In the genomic region with DNA sequence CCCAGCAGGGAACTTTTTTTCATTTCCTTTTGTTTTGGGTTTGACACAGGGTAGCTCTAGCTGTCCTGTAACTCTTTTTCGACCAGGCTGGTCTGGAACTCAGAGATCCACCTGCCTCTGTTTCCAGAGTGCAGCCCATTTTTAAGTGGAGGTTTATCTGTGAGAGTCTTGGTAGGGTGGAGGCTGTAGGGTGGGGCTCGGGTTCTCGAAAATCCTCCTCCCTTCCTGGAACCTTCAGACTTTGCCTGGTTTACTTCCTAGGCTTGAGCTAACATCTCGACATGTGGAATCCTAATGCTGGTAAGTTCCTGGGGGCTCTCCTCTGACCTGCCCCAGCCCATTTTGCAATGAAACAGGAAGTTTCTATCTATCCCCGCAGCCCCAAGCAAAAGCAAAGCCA, we compare ENCODE assay signal across 9 mouse cellular contexts. TPM values are rescaled to one million over a fixed set of nuclear protein-coding genes. Genes with fewer than 3 reads are reported as not detected.
A peak's percentile ranks its signal among the peaks of the same experiment; 100 is the strongest.
DNase-seq lines count a peak whose midpoint lies in the region; ATAC-seq and TF ChIP-seq lines count a peak whose summit lies in the region.
"Had no signal": no experiment of that assay in that cellular context is flagged by ENCODE, and none has a peak within 500 bp of the region (broad histone marks: within the 10 kb centered on the region; RNA-seq: fewer than 3 reads in every experiment).

No protein-coding gene starts in this region.

- no peaks in the 10 kb centered on the region for H3K27me3 ChIP-seq in limb, embryonic 15.5 days
- no peaks in the 10 kb centered on the region for H3K27me3 ChIP-seq in stomach, embryonic 16.5 days (ENCODE audit: control insufficient read depth, insufficient read depth, low read length)

- peaks cover 12% of the 10 kb centered on the region for H3K4me1 ChIP-seq in limb, embryonic 15.5 days
- H3K4me1 ChIP-seq in stomach, embryonic 16.5 days (ENCODE audit: control insufficient read depth, insufficient read depth, low read length): peaks cover 13% of the 10 kb centered on the region

- peak overlapping the region; percentile 55 for H3K4me2 ChIP-seq in limb, embryonic 15.5 days
- H3K4me2 ChIP-seq in stomach, embryonic 16.5 days (ENCODE audit: low read depth, low read length): peak overlapping the region; percentile 74

- WGBS in limb, embryonic 15.5 days: 58% methylated on average over 5 of the region's 5 CpGs
- 52% methylated on average over 5 of the region's 5 CpGs for WGBS in stomach, embryonic 16.5 days

- H3K9me3 ChIP-seq in limb, embryonic 15.5 days: no peaks in the 10 kb centered on the region
- H3K9me3 ChIP-seq in stomach, embryonic 16.5 days (replicated peaks; ENCODE audit: control insufficient read depth, low read length): no peaks in the 10 kb centered on the region

- no peak for TF ChIP-seq CTCF in left cerebral cortex, adult 2 months (IDR thresholded peaks at IDR 0.05)

- peak overlapping the region; percentile 44; the same call in 1 of the 2 replicates for H3K4me3 ChIP-seq in limb, embryonic 15.5 days
- H3K4me3 ChIP-seq in stomach, embryonic 16.5 days (replicated peaks; ENCODE audit: low read length): peak overlapping the region; percentile 64
- H3K4me3 ChIP-seq in left cerebral cortex, adult 2 months: no peak overlapping the region

- H3K36me3 ChIP-seq in limb, embryonic 15.5 days: 0 out of 2 replicates have a peak, but pooled peaks cover 5% of the 10 kb centered on the region
- no peaks in the 10 kb centered on the region for H3K36me3 ChIP-seq in stomach, embryonic 16.5 days (ENCODE audit: control insufficient read depth, insufficient read depth, low read length)

- no peak overlapping the region for H3K27ac ChIP-seq in limb, embryonic 15.5 days
- H3K27ac ChIP-seq in stomach, embryonic 16.5 days (ENCODE audit: low read length): peak overlapping the region; percentile 50
- H3K27ac ChIP-seq in left cerebral cortex, adult 2 months: no peak overlapping the region

- ATAC-seq in erythroid progenitor cell, adult 5-6 weeks (replicated peaks; ENCODE audit: low FRiP score, poor library complexity, severe bottlenecking): peak; percentile 81
- ATAC-seq in limb, embryonic 15.5 days (ENCODE audit: insufficient number of reproducible peaks, low FRiP score, low TSS enrichment, low read depth): no peak
- ATAC-seq in stomach, embryonic 16.5 days (ENCODE audit: insufficient read depth, low FRiP score): no peak

- no peak overlapping the region for H3K9ac ChIP-seq in limb, embryonic 15.5 days
- peak overlapping the region; percentile 74 for H3K9ac ChIP-seq in stomach, embryonic 16.5 days (ENCODE audit: low read length)

- DNase-seq in spleen, adult 12 weeks (ENCODE audit: low spot score): peak; percentile 19
- no peak for DNase-seq in spleen, postnatal 14 days (ENCODE audit: low spot score in 2 of 2)
- no peak for DNase-seq in right cerebral cortex, postnatal 25 days
- DNase-seq in left cerebral cortex, adult 2 months (ENCODE audit: extremely low spot score in 1 of 2, low spot score in 2 of 2): no peak
- no peak for DNase-seq in layer of hippocampus, postnatal 14 days (ENCODE audit: low spot score in 2 of 2)

- intact Hi-C loops in left cerebral cortex, adult 2 months (cut with DNase I): no loop called here

RNA-seq across cellular contexts. Expression of a gene that starts 1.0 kb away (rescaled TPM):
- total RNA-seq in erythroid progenitor cell, adult 5-6 weeks (2015; ENCODE audit: low replicate concordance): 45.4 and 56.6 TPM in 2 replicates
- total RNA-seq in erythroid progenitor cell, adult 5-6 weeks (2017; ENCODE audit: low replicate concordance): 18.6 and 49.4 TPM in 2 replicates
- polyA plus RNA-seq in limb, embryonic 15.5 days (2015; fragmentation: Nextera tagmentation; extraction: Ambion mirVana): 72.0 and 78.8 TPM in 2 replicates
- 131 and 157 TPM in 2 replicates for polyA plus RNA-seq in stomach, embryonic 16.5 days (2015; fragmentation: Nextera tagmentation; extraction: Ambion mirVana)
- total RNA-seq in left cerebral cortex, adult 2 months (2021): 10 to 100 TPM; 46.1 to 47.6 TPM
- 10 to 100 TPM; 23.1 to 25.0 TPM for total RNA-seq in layer of hippocampus, postnatal 14 days (2021)

RNA-seq across cellular contexts. Expression of a gene that starts 10.5 kb away (rescaled TPM):
- total RNA-seq in erythroid progenitor cell, adult 5-6 weeks (2015; ENCODE audit: low replicate concordance): 405 and 484 TPM in 2 replicates
- 185 and 238 TPM in 2 replicates for total RNA-seq in erythroid progenitor cell, adult 5-6 weeks (2017; ENCODE audit: low replicate concordance)
- polyA plus RNA-seq in limb, embryonic 15.5 days (2015; fragmentation: Nextera tagmentation; extraction: Ambion mirVana): 201 and 221 TPM in 2 replicates
- 166 TPM in 2 replicates for polyA plus RNA-seq in stomach, embryonic 16.5 days (2015; fragmentation: Nextera tagmentation; extraction: Ambion mirVana)
- 100 to 1,000 TPM; 497 to 500 TPM for total RNA-seq in left cerebral cortex, adult 2 months (2021)
- 100 to 1,000 TPM; 438 to 462 TPM for total RNA-seq in layer of hippocampus, postnatal 14 days (2021)

RNA-seq across cellular contexts. Expression of a gene that starts 14.7 kb away (rescaled TPM):
- not detected in 2 replicates for total RNA-seq in erythroid progenitor cell, adult 5-6 weeks (2015; ENCODE audit: low replicate concordance)
- total RNA-seq in erythroid progenitor cell, adult 5-6 weeks (2017; ENCODE audit: low replicate concordance): 3.6 TPM in 1 of 2 replicates, not detected in the other
- 1.0 and 2.6 TPM in 2 replicates for polyA plus RNA-seq in limb, embryonic 15.5 days (2015; fragmentation: Nextera tagmentation; extraction: Ambion mirVana)
- 0.68 and 2.5 TPM in 2 replicates for polyA plus RNA-seq in stomach, embryonic 16.5 days (2015; fragmentation: Nextera tagmentation; extraction: Ambion mirVana)
- 1 to 10 TPM in 1 of 2 experiments, under 1 TPM in 1; 0.98 to 3.2 TPM for total RNA-seq in left cerebral cortex, adult 2 months (2021)
- total RNA-seq in layer of hippocampus, postnatal 14 days (2021): under 1 TPM; 0.52 to 0.71 TPM
- total RNA-seq: common myeloid progenitor, adult 5-6 weeks had no signal

RNA-seq across cellular contexts. Expression of a gene that starts 43.7 kb away (rescaled TPM):
- not detected in 2 replicates for total RNA-seq in erythroid progenitor cell, adult 5-6 weeks (2015; ENCODE audit: low replicate concordance)
- not detected in 2 replicates for total RNA-seq in erythroid progenitor cell, adult 5-6 weeks (2017; ENCODE audit: low replicate concordance)
- 3.6 and 7.7 TPM in 2 replicates for polyA plus RNA-seq in limb, embryonic 15.5 days (2015; fragmentation: Nextera tagmentation; extraction: Ambion mirVana)
- not detected in 2 replicates for polyA plus RNA-seq in stomach, embryonic 16.5 days (2015; fragmentation: Nextera tagmentation; extraction: Ambion mirVana)
- total RNA-seq in left cerebral cortex, adult 2 months (2021): not detected
- not detected for total RNA-seq in layer of hippocampus, postnatal 14 days (2021)
- total RNA-seq: common myeloid progenitor, adult 5-6 weeks had no signal

RNA-seq across cellular contexts. Expression of a gene that starts 53.9 kb away (rescaled TPM):
- total RNA-seq in erythroid progenitor cell, adult 5-6 weeks (2015; ENCODE audit: low replicate concordance): 80.5 and 94.1 TPM in 2 replicates
- total RNA-seq in erythroid progenitor cell, adult 5-6 weeks (2017; ENCODE audit: low replicate concordance): 70.4 and 79.1 TPM in 2 replicates
- 9.3 and 11.1 TPM in 2 replicates for polyA plus RNA-seq in limb, embryonic 15.5 days (2015; fragmentation: Nextera tagmentation; extraction: Ambion mirVana)
- 9.5 and 10.3 TPM in 2 replicates for polyA plus RNA-seq in stomach, embryonic 16.5 days (2015; fragmentation: Nextera tagmentation; extraction: Ambion mirVana)
- 10 to 100 TPM; 26.8 to 27.2 TPM for total RNA-seq in left cerebral cortex, adult 2 months (2021)
- 10 to 100 TPM; 22.9 to 28.3 TPM for total RNA-seq in layer of hippocampus, postnatal 14 days (2021)
